Mouse (Mus musculus) lung, adult 18-20 months (tissue): Measurements from ENCODE around the gene Ndufaf2.

Experiments
- DNase-seq, 2 experiments: peaks; one replicate each; pipeline ENCODE4 v3.0.0; 2022; ENCODE audit warnings: mixed read lengths in 2 of 2

Ndufaf2 gene

GRCm38 (mm10) chr13:107959891-107960290, 198.5 kb downstream of the Ndufaf2 start:
- no peak for DNase-seq

- no peak for DNase-seq
Observed at GRCm38 (mm10) chr13:107956246-107956645, 202.2 kb downstream of the Ndufaf2 start.

GRCm38 (mm10) chr13:107955327-107956110, 202.9 kb downstream of the Ndufaf2 start:
- DNase-seq: no peak

- DNase-seq: no peak
Observed at GRCm38 (mm10) chr13:107954445-107955261, 203.8 kb downstream of the Ndufaf2 start.

DNA sequence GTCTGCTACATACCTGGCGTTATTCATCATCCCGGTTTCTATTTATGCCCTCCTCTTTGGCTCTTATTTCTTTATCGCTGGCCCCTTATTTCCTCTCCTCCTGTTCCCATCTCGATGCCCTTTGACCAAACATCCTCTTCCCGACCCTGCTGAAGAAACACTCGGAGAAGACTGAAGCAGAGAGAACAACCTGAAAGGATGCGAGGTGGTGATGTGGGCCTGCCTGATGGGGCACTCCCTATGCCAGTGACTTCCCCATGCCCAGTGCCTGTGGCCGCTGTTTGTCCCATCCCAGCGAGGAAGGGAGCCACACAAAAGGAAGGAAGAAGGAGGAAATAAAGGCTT, 204.4 kb downstream of the Ndufaf2 start:
- no peak for DNase-seq
